In the genomic region with DNA sequence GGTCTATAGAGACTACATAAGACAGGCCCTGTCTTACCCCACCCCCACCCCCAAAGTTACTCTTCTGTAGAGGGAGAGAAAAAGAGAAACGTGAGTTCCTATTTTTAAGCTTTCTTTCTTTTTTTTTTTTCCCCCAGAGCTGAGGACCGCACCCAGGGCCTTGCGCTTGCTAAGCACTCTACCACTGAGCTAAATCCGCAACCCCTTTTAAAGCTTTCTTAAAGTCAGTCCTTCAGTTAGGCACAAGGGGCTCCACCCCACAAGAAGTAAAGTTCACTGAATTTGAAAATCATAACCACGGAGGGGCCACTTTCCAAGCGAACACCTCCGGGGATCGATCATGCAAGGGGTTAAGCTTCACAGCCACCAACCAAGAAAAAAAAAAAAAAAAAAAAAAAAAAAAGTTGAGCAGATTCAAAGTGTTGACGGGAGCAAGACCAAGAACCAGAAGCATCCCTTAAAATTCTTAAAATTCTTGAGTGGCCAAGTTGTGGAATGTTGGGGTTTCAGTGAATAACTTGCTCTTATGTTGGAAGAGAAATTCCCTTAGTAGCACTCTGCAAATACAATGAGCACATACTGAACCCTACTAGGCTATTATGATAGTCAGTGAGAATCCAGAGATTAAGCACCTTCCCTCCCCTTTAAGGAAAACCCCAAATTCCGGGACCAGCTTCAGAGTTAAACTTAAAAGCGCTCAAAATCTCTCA, we compare ENCODE assay signal across 8 mouse cellular contexts. TPM values are rescaled to one million over a fixed set of nuclear protein-coding genes. Genes with fewer than 3 reads are reported as not detected.
DNase-seq lines count a peak whose midpoint lies in the region; ATAC-seq and TF ChIP-seq lines count a peak whose summit lies in the region.

No protein-coding gene starts in this region.

- no peaks in the 10 kb centered on the region for H3K9me3 ChIP-seq in kidney, embryonic 15.5 days (replicated peaks)
- no peaks in the 10 kb centered on the region for H3K9me3 ChIP-seq in hindbrain, embryonic 15.5 days
- H3K9me3 ChIP-seq in midbrain, embryonic 13.5 days = no peaks in the 10 kb centered on the region

- intact Hi-C loops in left cerebral cortex, postnatal 4 days (cut with DNase I) = loop anchor here (5.0 kb wide), 1 partner anchor 448 kb away; no protein-coding TSS in a partner anchor

- H3K27ac ChIP-seq in kidney, embryonic 15.5 days = peak overlapping the region; percentile 82
- peak overlapping the region; percentile 95 for H3K27ac ChIP-seq in bone marrow macrophage, adult 2 months (ENCODE audit: insufficient read depth, low read depth, low read length)
- no peak overlapping the region for H3K27ac ChIP-seq in hindbrain, embryonic 15.5 days (replicated peaks)
- no peak overlapping the region for H3K27ac ChIP-seq in midbrain, embryonic 13.5 days

- H3K4me1 ChIP-seq in kidney, embryonic 15.5 days = peaks cover 14% of the 10 kb centered on the region
- peaks cover 31% of the 10 kb centered on the region for H3K4me1 ChIP-seq in bone marrow macrophage, adult 2 months (ENCODE audit: control insufficient read depth, insufficient read depth, low read length)
- H3K4me1 ChIP-seq in hindbrain, embryonic 15.5 days (replicated peaks) = peaks cover 12% of the 10 kb centered on the region
- H3K4me1 ChIP-seq in midbrain, embryonic 13.5 days (replicated peaks) = peaks cover 9% of the 10 kb centered on the region; the same call in 1 of the 2 replicates

- WGBS in kidney, embryonic 15.5 days = 25% methylated on average over 11 of the region's 11 CpGs
- 22% methylated on average over 11 of the region's 11 CpGs for WGBS in hindbrain, embryonic 15.5 days
- 15% methylated on average over 11 of the region's 11 CpGs for WGBS in midbrain, embryonic 13.5 days

- H3K9ac ChIP-seq in kidney, embryonic 15.5 days = peak overlapping the region; percentile 72
- peak overlapping the region; percentile 59 for H3K9ac ChIP-seq in hindbrain, embryonic 15.5 days
- H3K9ac ChIP-seq in midbrain, embryonic 13.5 days (replicated peaks) = peak overlapping the region; percentile 70

- peak overlapping the region; percentile 93 for H3K4me2 ChIP-seq in kidney, embryonic 15.5 days
- peak overlapping the region; percentile 86 for H3K4me2 ChIP-seq in hindbrain, embryonic 15.5 days
- peak overlapping the region; percentile 90 for H3K4me2 ChIP-seq in midbrain, embryonic 13.5 days (replicated peaks)

- no peak for DNase-seq in kidney, postnatal 14 days
- no peak for DNase-seq in cerebellum, adult 8-10 months
- DNase-seq in left cerebral cortex, postnatal 4 days = no peak
- DNase-seq in ovary, postnatal 36 days (ENCODE audit: low spot score) = no peak

- TF ChIP-seq POLR2A in bone marrow macrophage, adult 2 months (IDR thresholded peaks at IDR 0.05; ENCODE audit: borderline replicate concordance, low read depth, low read length) = no peak

- H3K36me3 ChIP-seq in kidney, embryonic 15.5 days = peaks cover 4% of the 10 kb centered on the region; the same call in 1 of the 2 replicates
- H3K36me3 ChIP-seq in hindbrain, embryonic 15.5 days = no peaks in the 10 kb centered on the region
- H3K36me3 ChIP-seq in midbrain, embryonic 13.5 days = no peaks in the 10 kb centered on the region

- no peak for ATAC-seq in kidney, embryonic 15.5 days (replicated peaks; ENCODE audit: low FRiP score)
- ATAC-seq in hindbrain, embryonic 15.5 days (ENCODE audit: low FRiP score, low read depth) = no peak
- ATAC-seq in midbrain, embryonic 13.5 days = no peak

- peak overlapping the region; percentile 83 for H3K4me3 ChIP-seq in kidney, embryonic 15.5 days (replicated peaks)
- H3K4me3 ChIP-seq in bone marrow macrophage, adult 2 months (ENCODE audit: insufficient read depth, low read length) = peak overlapping the region; percentile 71
- H3K4me3 ChIP-seq in hindbrain, embryonic 15.5 days = peak overlapping the region; percentile 80
- peak overlapping the region; percentile 65 for H3K4me3 ChIP-seq in midbrain, embryonic 13.5 days (replicated peaks)

- no peak for TF ChIP-seq CTCF in bone marrow macrophage, adult 2 months (IDR thresholded peaks at IDR 0.05; ENCODE audit: low read depth, low read length)

- no peaks in the 10 kb centered on the region for H3K27me3 ChIP-seq in kidney, embryonic 15.5 days
- no peaks in the 10 kb centered on the region for H3K27me3 ChIP-seq in hindbrain, embryonic 15.5 days
- H3K27me3 ChIP-seq in midbrain, embryonic 13.5 days = no peaks in the 10 kb centered on the region

RNA-seq across cellular contexts. Expression of a gene that starts 1.1 kb away (rescaled TPM):
- polyA plus RNA-seq in kidney, embryonic 15.5 days (2015; fragmentation: Nextera tagmentation; extraction: Ambion mirVana) = 25.3 and 27.2 TPM in 2 replicates
- 496 and 503 TPM in 2 replicates for polyA plus RNA-seq in bone marrow macrophage, adult 2 months (2012; ENCODE audit: insufficient read depth, insufficient read length, missing spikeins)
- 9.7 and 12.3 TPM in 2 replicates for polyA plus RNA-seq in hindbrain, embryonic 15.5 days (2015; fragmentation: Nextera tagmentation; extraction: Ambion mirVana)
- 10.9 and 12.1 TPM in 2 replicates for polyA plus RNA-seq in midbrain, embryonic 13.5 days (2015; fragmentation: Nextera tagmentation; extraction: Ambion mirVana)
- 10 to 100 TPM; 18.0 to 18.7 TPM for total RNA-seq in left cerebral cortex, postnatal 4 days (2021)

RNA-seq across cellular contexts. Expression of a gene that starts 47.1 kb away (rescaled TPM):
- 0.27 TPM in 1 of 2 replicates, not detected in the other for polyA plus RNA-seq in kidney, embryonic 15.5 days (2015; fragmentation: Nextera tagmentation; extraction: Ambion mirVana)
- polyA plus RNA-seq in bone marrow macrophage, adult 2 months (2012; ENCODE audit: insufficient read depth, insufficient read length, missing spikeins) = not detected in 2 replicates
- polyA plus RNA-seq in hindbrain, embryonic 15.5 days (2015; fragmentation: Nextera tagmentation; extraction: Ambion mirVana) = not detected in 2 replicates
- polyA plus RNA-seq in midbrain, embryonic 13.5 days (2015; fragmentation: Nextera tagmentation; extraction: Ambion mirVana) = not detected in 2 replicates
- total RNA-seq in left cerebral cortex, postnatal 4 days (2021) = not detected

RNA-seq across cellular contexts. Expression of a gene that starts 54.9 kb away (rescaled TPM):
- polyA plus RNA-seq in kidney, embryonic 15.5 days (2015; fragmentation: Nextera tagmentation; extraction: Ambion mirVana) = 3.5 and 4.2 TPM in 2 replicates
- polyA plus RNA-seq in bone marrow macrophage, adult 2 months (2012; ENCODE audit: insufficient read depth, insufficient read length, missing spikeins) = 10.9 and 14.9 TPM in 2 replicates
- 5.2 and 6.3 TPM in 2 replicates for polyA plus RNA-seq in hindbrain, embryonic 15.5 days (2015; fragmentation: Nextera tagmentation; extraction: Ambion mirVana)
- 6.2 and 6.4 TPM in 2 replicates for polyA plus RNA-seq in midbrain, embryonic 13.5 days (2015; fragmentation: Nextera tagmentation; extraction: Ambion mirVana)
- total RNA-seq in left cerebral cortex, postnatal 4 days (2021) = 100 to 1,000 TPM; 104 to 108 TPM

Comparison
In these comparisons a context has a peak if more than half of its experiments do, and no peak if none do; other contexts are left out.
1. H3K27ac ChIP-seq: peak in kidney, embryonic 15.5 days (single experiment) and bone marrow macrophage, adult 2 months (single experiment); none in hindbrain, embryonic 15.5 days (single experiment) and midbrain, embryonic 13.5 days (single experiment).
2. RNA of a gene that starts 1.1 kb away (polyA plus RNA-seq): 496 to 503 TPM in bone marrow macrophage, adult 2 months; 25.3 to 27.2 TPM in kidney, embryonic 15.5 days, 10.9 to 12.1 TPM in midbrain, embryonic 13.5 days and 9.7 to 12.3 TPM in hindbrain, embryonic 15.5 days; every median in the first group is over 10 times any median in the second.
3. Peak in every context shown above with its lines, with median percentiles within 50 percentile points of each other: H3K4me2 ChIP-seq, H3K4me3 ChIP-seq and H3K9ac ChIP-seq.